Mouse (Mus musculus): Measurements from ENCODE around the gene Nlk.

DNA sequence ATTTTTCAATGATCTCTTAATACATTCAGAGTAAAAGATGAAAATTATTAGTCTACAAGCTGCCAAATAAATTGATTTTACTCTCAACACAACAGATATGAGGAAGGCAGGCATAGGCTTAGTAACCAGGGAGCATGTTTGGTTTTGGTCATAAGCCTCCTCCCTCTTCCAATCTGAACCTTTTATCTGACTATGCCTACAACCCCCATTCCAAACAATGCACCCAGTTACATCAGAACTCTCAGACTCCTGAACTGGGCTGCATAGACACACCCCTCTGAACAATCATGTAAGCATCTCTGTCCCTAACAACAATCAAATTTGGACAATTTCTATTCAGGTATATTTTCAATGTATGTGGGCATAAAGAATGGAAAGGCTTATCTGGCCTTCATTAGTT is 85.9 kb downstream of the Nlk start:
- TF ChIP-seq POLR2A (IDR thresholded peaks at IDR 0.05; ENCODE audit: low read depth, low read length) (no peak), CTCF (IDR thresholded peaks at IDR 0.05; ENCODE audit: extremely low read depth, insufficient read depth, insufficient read length, insufficient replicate concordance) (no peak)

Data from spleen, adult 2 months (tissue).